Mouse (Mus musculus) CH12.LX (cell line): ENCODE measurements around the gene Theg. TPM values are rescaled to one million over a fixed set of nuclear protein-coding genes. Genes with fewer than 3 reads are reported as not detected.

ENCODE experiments used
- DNase-seq: peaks from one replicate; pipeline ENCODE4 v3.0.0-alpha.2; 2013; ENCODE audit errors: extremely low read depth
- H3K27ac ChIP-seq: 2 replicates; pipeline ENCODE4 v1.5.1; 2012; ENCODE audit warnings: low read depth, mild to moderate bottlenecking, control low read depth, moderate library complexity; ENCODE audit not compliant: insufficient read depth
- H3K27me3 ChIP-seq: replicated peaks from 2 replicates; pipeline ENCODE3; 2012; ENCODE audit warnings: inconsistent platforms
- H3K36me3 ChIP-seq, 2 experiments: replicated peaks in 1 of 2; 2 replicates each; pipeline versions ENCODE3 to v1.6.1; 2012; ENCODE audit warnings: inconsistent platforms in 1 of 2, low read length in 1 of 2, mild to moderate bottlenecking in 1 of 2, mixed read lengths in 1 of 2, moderate library complexity in 1 of 2; ENCODE audit not compliant: control insufficient read depth in 1 of 2, insufficient read depth in 1 of 2
- H3K4me1 ChIP-seq, 2 experiments: 2 replicates each; pipeline ENCODE4 v1.6.1; 2012; ENCODE audit warnings: inconsistent platforms in 1 of 2, moderate library complexity in 1 of 2; ENCODE audit not compliant: insufficient read depth in 2 of 2, control insufficient read depth in 1 of 2
- H3K4me2 ChIP-seq: 2 replicates; pipeline ENCODE4 v1.6.1; 2012; ENCODE audit warnings: low read depth, mild to moderate bottlenecking, control low read depth; ENCODE audit not compliant: poor library complexity, insufficient read depth, severe bottlenecking
- H3K4me3 ChIP-seq, 3 experiments: fragments of 150-350 bp in 1 of 3; sonication (generic) in 1 of 3; replicated peaks in 1 of 3; 2 replicates each; pipeline versions ENCODE3 to v1.5.1; 2011 to 2012; ENCODE audit warnings: low read depth in 2 of 3, low read length in 2 of 3, mild to moderate bottlenecking in 2 of 3, moderate library complexity in 2 of 3, control low read depth in 1 of 3, improper control_type of control experiment in 1 of 3, inconsistent platforms in 1 of 3, mixed read lengths in 1 of 3; ENCODE audit not compliant: poor library complexity in 1 of 3
- H3K79me2 ChIP-seq: replicated peaks from 2 replicates; pipeline ENCODE4 v1.6.1; 2012; ENCODE audit warnings: mild to moderate bottlenecking, moderate library complexity; ENCODE audit not compliant: control insufficient read depth, poor library complexity, insufficient read depth, severe bottlenecking; ENCODE audit errors: extremely low read depth
- H3K9ac ChIP-seq: 2 replicates; pipeline ENCODE4 v1.6.1; 2012; ENCODE audit warnings: low read depth, mild to moderate bottlenecking, control low read depth, moderate library complexity; ENCODE audit not compliant: insufficient read depth
- H3K9me3 ChIP-seq: replicated peaks from 2 replicates; pipeline ENCODE3; 2012; ENCODE audit warnings: low read length, inconsistent platforms, mixed read lengths
- BHLHE40 ChIP-seq: IDR thresholded peaks from 2 replicates; pipeline ENCODE4 v1.6.1; 2011; ENCODE audit warnings: mild to moderate bottlenecking, low read depth, low read length, improper control_type of control experiment
- CHD2 ChIP-seq: IDR thresholded peaks from 2 replicates; pipeline ENCODE4 v1.6.1; 2011; ENCODE audit warnings: low read length, improper control_type of control experiment
- CTCF ChIP-seq, 2 experiments: IDR thresholded peaks in 1 of 2; conservative IDR thresholded peaks in 1 of 2; 2 replicates each; pipeline ENCODE4 v1.5.1; 2011 to 2012; ENCODE audit warnings: low read depth in 2 of 2, low read length in 2 of 2, improper control_type of control experiment in 1 of 2, inconsistent platforms in 1 of 2, mild to moderate bottlenecking in 1 of 2, moderate library complexity in 1 of 2
- ELF1 ChIP-seq: IDR thresholded peaks from 2 replicates; pipeline ENCODE4 v1.6.1; 2014; ENCODE audit warnings: low read depth, mild to moderate bottlenecking, inconsistent platforms, low read length, improper control_type of control experiment
- HCFC1 ChIP-seq: IDR thresholded peaks from 2 replicates; pipeline ENCODE4 v1.6.1; 2012; ENCODE audit warnings: low read depth, mild to moderate bottlenecking, inconsistent platforms, low read length, improper control_type of control experiment
- IRF4 ChIP-seq: IDR thresholded peaks from 2 replicates; pipeline ENCODE4 v1.6.1; 2014; ENCODE audit warnings: low read depth, mild to moderate bottlenecking, inconsistent platforms, low read length, improper control_type of control experiment
- JUND ChIP-seq: conservative IDR thresholded peaks from 2 replicates; pipeline ENCODE4 v1.6.1; 2011; ENCODE audit warnings: low read depth, low read length, improper control_type of control experiment
- KAT2A ChIP-seq: IDR thresholded peaks from 2 replicates; pipeline ENCODE4 v1.6.1; 2012; ENCODE audit warnings: low read length, improper control_type of control experiment, inconsistent platforms; ENCODE audit not compliant: insufficient replicate concordance
- MAFK ChIP-seq: IDR thresholded peaks from 2 replicates; pipeline ENCODE4 v1.6.1; 2011; ENCODE audit warnings: low read length, improper control_type of control experiment; ENCODE audit not compliant: insufficient replicate concordance
- MAX ChIP-seq: IDR thresholded peaks from 2 replicates; pipeline ENCODE4 v1.6.1; 2011; ENCODE audit warnings: low read length, improper control_type of control experiment
- NELFE ChIP-seq: IDR thresholded peaks from 2 replicates; pipeline ENCODE4 v1.6.1; 2011; ENCODE audit warnings: low read depth, low read length, improper control_type of control experiment
- PAX5 ChIP-seq: IDR thresholded peaks from 2 replicates; pipeline ENCODE4 v1.6.1; 2012; ENCODE audit warnings: low read length, inconsistent platforms, mixed read lengths
- POLR2A ChIP-seq: IDR thresholded peaks from 2 replicates; pipeline ENCODE4 v1.6.1; 2011; ENCODE audit warnings: low read depth, mild to moderate bottlenecking, improper control_type of control experiment, low read length
- SIN3A ChIP-seq: IDR thresholded peaks from 2 replicates; pipeline ENCODE4 v1.6.1; 2012; ENCODE audit warnings: low read length, improper control_type of control experiment, inconsistent platforms
- SMC3 ChIP-seq: IDR thresholded peaks from 2 replicates; pipeline ENCODE4 v1.6.1; 2011; ENCODE audit warnings: low read depth, low read length, improper control_type of control experiment
- TBP ChIP-seq: conservative IDR thresholded peaks from 2 replicates; pipeline ENCODE4 v1.6.1; 2011; ENCODE audit warnings: low read depth, low read length, improper control_type of control experiment
- TCF12 ChIP-seq: IDR thresholded peaks from 2 replicates; pipeline ENCODE4 v1.6.1; 2014; ENCODE audit warnings: low read depth, mild to moderate bottlenecking, inconsistent platforms, low read length, improper control_type of control experiment
- USF2 ChIP-seq: conservative IDR thresholded peaks from 2 replicates; pipeline ENCODE4 v1.6.1; 2011; ENCODE audit warnings: low read depth, low read length, improper control_type of control experiment
- ZMIZ1 ChIP-seq: IDR thresholded peaks from 2 replicates; pipeline ENCODE4 v1.6.1; 2012; ENCODE audit warnings: low read depth, mild to moderate bottlenecking, inconsistent platforms, low read length, improper control_type of control experiment
- dilution Hi-C: fragments of 300-500 bp; cut with MboI; formaldehyde crosslinking; loops from 2 replicates; pipeline ENCODE4 v1.14.3; 2020; ENCODE audit warnings: low sequenced_read_pairs; ENCODE audit not compliant: extremely low pct_unique_long_range_greater_than_20kb, extremely low pct_ligation_motif_present
- in situ Hi-C: fragments of 300-500 bp; cut with MboI; formaldehyde crosslinking; loops from 3 replicates; pipeline ENCODE4 v1.14.3; 2019; ENCODE audit warnings: low sequenced_read_pairs, low pct_ligation_motif_present, low pct_unique_long_range_greater_than_20kb, mixed read lengths
- polyA plus RNA-seq: library from polyadenylated mRNA; unstranded; fragments of >175 nt; gene quantifications from 2 replicates; pipeline ENCODE4 v1.2.1, GENCODE M21; 2012; ENCODE audit warnings: low read depth; ENCODE audit not compliant: insufficient read length
- total RNA-seq, 2 experiments: library from RNA; depleted of rRNA; stranded (reverse); fragments of 300-350 nt in 1 of 2; fragments of >200 nt in 1 of 2; gene quantifications; 2 replicates each; pipeline ENCODE4 v1.2.3; 2012 to 2014

The Theg gene
- total and polyA plus RNA-seq, 3 experiments: not detected

- H3K4me2 ChIP-seq: no peak overlapping the region
- H3K27ac ChIP-seq: no peak overlapping the region
- H3K79me2 ChIP-seq: no peaks in the 10 kb centered on the region
- in situ Hi-C loops: no loop called here
- H3K9ac ChIP-seq: no peak overlapping the region
- H3K36me3 ChIP-seq: no peaks in the 10 kb centered on the region
- DNase-seq: no peak
- dilution Hi-C loops: no loop called here
- peaks cover 88% of the 10 kb centered on the region for H3K27me3 ChIP-seq
- no peak overlapping the region for H3K4me3 ChIP-seq
- TF ChIP-seq BHLHE40 (no peak), CHD2 (no peak), POLR2A (no peak), TBP (no peak), USF2 (no peak), IRF4 (no peak), ZMIZ1 (no peak), SMC3 (no peak), HCFC1 (no peak)
- H3K4me1 ChIP-seq: peaks cover 10 to 11% of the 10 kb centered on the region in 2 experiments; a peak in 3 of 4 replicates
- no peaks in the 10 kb centered on the region for H3K9me3 ChIP-seq
Measured at GRCm38 (mm10) chr10:79616376-79616775, 29.2 kb upstream of the Theg start.

GRCm38 (mm10) chr10:79615860-79616259 lies 28.7 kb upstream of the Theg start:
- no peaks in the 10 kb centered on the region for H3K79me2 ChIP-seq

GRCm38 (mm10) chr10:79614305-79614643 lies 27.1 kb upstream of the Theg start:
- Histone ChIP-seq H3K36me3 (no peaks in the 10 kb centered on the region), H3K9me3 (no peaks in the 10 kb centered on the region), H3K4me2 (peak overlapping the region; percentile 65; the same call in 1 of the 2 replicates), H3K9ac (no peak overlapping the region), H3K4me1 (peaks cover 10 to 11% of the 10 kb centered on the region in 2 experiments; a peak in 3 of 4 replicates), H3K79me2 (no peaks in the 10 kb centered on the region), H3K4me3 (no peak overlapping the region), H3K27ac (no peak overlapping the region), H3K27me3 (peaks cover 88% of the 10 kb centered on the region)
- TF ChIP-seq MAX (no peak), ELF1 (no peak)
- no peak for DNase-seq
- dilution Hi-C loops: no loop called here
- in situ Hi-C loops: no loop called here

More at GRCm38 (mm10) chr10:79615860-79616259, 28.7 kb upstream of the Theg start:
- peaks cover 88% of the 10 kb centered on the region for H3K27me3 ChIP-seq
- no peak for TF ChIP-seq MAFK
- no peak for TF ChIP-seq NELFE
- no peak for TF ChIP-seq USF2
- TF ChIP-seq SIN3A: no peak
- TF ChIP-seq JUND: no peak
- TF ChIP-seq PAX5: no peak
- TF ChIP-seq MAX: no peak
- TF ChIP-seq SMC3: no peak
- no peak for TF ChIP-seq TCF12
- no peak for TF ChIP-seq CTCF (conservative IDR thresholded peaks at IDR 0.05 in 1 of 2, IDR thresholded peaks at IDR 0.05 in 1 of 2; ENCODE audit: low read depth in 2 of 2, low read length in 2 of 2)
- no peak for TF ChIP-seq HCFC1
- TF ChIP-seq KAT2A: no peak
- no peak overlapping the region for H3K27ac ChIP-seq
- H3K9ac ChIP-seq: no peak overlapping the region
- in situ Hi-C loops: no loop called here
- H3K9me3 ChIP-seq: no peaks in the 10 kb centered on the region
- dilution Hi-C loops: no loop called here
- DNase-seq: no peak
- H3K4me1 ChIP-seq: peaks cover 10 to 11% of the 10 kb centered on the region in 2 experiments; a peak in 3 of 4 replicates
- no peaks in the 10 kb centered on the region for H3K36me3 ChIP-seq
- H3K4me2 ChIP-seq: no peak overlapping the region
- H3K4me3 ChIP-seq: no peak overlapping the region
